ENCODE assay signal across 11 mouse cellular contexts in the genomic region with DNA sequence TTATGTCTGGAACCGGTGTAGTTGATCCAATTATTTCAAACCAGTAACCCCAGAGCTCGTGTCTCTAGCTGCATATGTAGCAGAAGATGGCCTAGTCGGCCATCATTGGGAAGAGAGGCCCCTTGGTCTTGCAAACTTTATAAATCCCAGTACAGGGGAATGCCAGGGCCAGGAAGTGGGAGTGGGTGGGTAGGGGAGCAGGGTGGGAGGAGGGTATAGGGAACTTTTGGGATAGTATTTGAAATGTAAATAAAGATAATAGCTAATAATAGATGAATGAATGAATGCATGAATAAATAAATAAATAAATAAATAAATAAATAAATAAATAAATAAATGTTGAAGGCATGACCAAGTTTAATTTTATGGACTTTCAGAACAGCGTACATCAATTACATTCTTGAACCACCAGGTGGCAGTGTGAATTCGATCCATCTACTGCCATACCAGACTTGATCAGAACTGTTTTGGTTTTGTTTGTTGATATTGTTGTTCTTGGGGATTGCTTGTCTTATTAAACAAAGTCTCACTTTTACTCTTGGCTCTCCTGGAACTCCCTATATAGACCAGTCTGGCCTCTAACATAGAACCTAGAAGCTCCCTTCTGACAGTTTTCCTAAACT. TPM values are rescaled to one million over a fixed set of nuclear protein-coding genes. Genes with fewer than 3 reads are reported as not detected.
DNase-seq lines count a peak whose midpoint lies in the region; ATAC-seq and TF ChIP-seq lines count a peak whose summit lies in the region.
"Not testable (repeated sequence)": the region's sequence is repeated elsewhere in the genome, so short reads cannot be mapped to it uniquely, and the experiment has no call there.
"Had no signal": no experiment of that assay in that cellular context is flagged by ENCODE, and none has a peak within 500 bp of the region (broad histone marks: within the 10 kb centered on the region; RNA-seq: fewer than 3 reads in every experiment).

No protein-coding gene starts in this region.

- peak; percentile 38 for DNase-seq in ES-CJ7 (ENCODE audit: low read depth, low spot score)
- peak; percentile 3 for DNase-seq in brain, embryonic 18.5 days (ENCODE audit: low read depth, low spot score)
- DNase-seq in embryonic facial prominence, embryonic 10.5 days (ENCODE audit: low spot score): peak; percentile 38
- DNase-seq in heart, postnatal 10 days: peak; percentile 21 to 41
- DNase-seq in kidney, postnatal 14 days: peak; percentile 12
- peak; percentile 55 for DNase-seq in liver, adult 2 months (ENCODE audit: extremely low read depth, low read depth, low spot score)
- peak; percentile 76 for DNase-seq in midbrain, postnatal 0 days (ENCODE audit: low spot score)
- not testable (repeated sequence) for DNase-seq in stomach, postnatal 0 days (ENCODE audit: low spot score)

- H3K79me2 ChIP-seq in liver, adult 2 months (ENCODE audit: control insufficient read depth, insufficient read depth, low read length): not testable (repeated sequence)

- H3K4me3 ChIP-seq in embryonic facial prominence, embryonic 10.5 days; liver, adult 2 months (ENCODE audit: insufficient read depth, low read depth, low read length); midbrain, postnatal 0 days (ENCODE audit: low read depth, low read length); stomach, postnatal 0 days (ENCODE audit: low read depth, low read length): not testable (repeated sequence)

- 51% methylated on average over 5 of the region's 5 CpGs for WGBS in embryonic facial prominence, embryonic 10.5 days
- 40% methylated on average over 5 of the region's 5 CpGs for WGBS in liver, adult 2 months
- WGBS in midbrain, postnatal 0 days: 45% methylated on average over 5 of the region's 5 CpGs
- WGBS in stomach, postnatal 0 days: 45% methylated on average over 5 of the region's 5 CpGs

- TF ChIP-seq POLR2A in liver, adult 2 months (IDR thresholded peaks at IDR 0.05; ENCODE audit: extremely low read depth, insufficient read depth, low read length): not testable (repeated sequence)

- H3K9ac ChIP-seq in liver, adult 2 months (ENCODE audit: low read depth, low read length); midbrain, postnatal 0 days (replicated peaks; ENCODE audit: low read length, poor library complexity, severe bottlenecking); stomach, postnatal 0 days (ENCODE audit: low read length): not testable (repeated sequence)

- not testable (repeated sequence) for H3K9me3 ChIP-seq in embryonic facial prominence, embryonic 10.5 days; midbrain, postnatal 0 days (ENCODE audit: low read length); stomach, postnatal 0 days (ENCODE audit: control insufficient read depth, low read length)

- H3K36me3 ChIP-seq in embryonic facial prominence, embryonic 10.5 days (replicated peaks); liver, adult 2 months (ENCODE audit: control insufficient read depth, insufficient read depth, low read length); midbrain, postnatal 0 days (ENCODE audit: insufficient read depth, low read length); stomach, postnatal 0 days (ENCODE audit: control insufficient read depth, insufficient read depth, low read length): not testable (repeated sequence)

- ATAC-seq in midbrain, postnatal 0 days (ENCODE audit: low FRiP score): peak; percentile 73; the same call in 1 of the 2 replicates
- ATAC-seq in stomach, postnatal 0 days (ENCODE audit: low FRiP score, low TSS enrichment): not testable (repeated sequence)

- TF ChIP-seq CTCF in liver, adult 2 months (IDR thresholded peaks at IDR 0.05; ENCODE audit: low read depth, low read length): peak; percentile 45
- TF ChIP-seq CTCF in midbrain, postnatal 0 days (IDR thresholded peaks at IDR 0.05): peak; percentile 79
- peak; percentile 74 for TF ChIP-seq CTCF in stomach, postnatal 0 days (IDR thresholded peaks at IDR 0.05; ENCODE audit: low read depth)

- H3K4me2 ChIP-seq in midbrain, postnatal 0 days (ENCODE audit: low read depth, low read length, poor library complexity, severe bottlenecking); stomach, postnatal 0 days (replicated peaks; ENCODE audit: low read depth): not testable (repeated sequence)

- intact Hi-C loops in heart, postnatal 10 days (cut with DNase I): loop anchor here (1.0 kb wide), 2 partner anchors 120 to 214 kb away; partner anchors contain the start of gene Eif3f

- not testable (repeated sequence) for TF ChIP-seq EP300 in stomach, postnatal 0 days (optimal IDR thresholded peaks at IDR 0.05)

- not testable (repeated sequence) for H3K27ac ChIP-seq in embryonic facial prominence, embryonic 10.5 days (replicated peaks); liver, adult 2 months (replicated peaks; ENCODE audit: insufficient read depth, low read depth, low read length); midbrain, postnatal 0 days (ENCODE audit: low read depth, low read length); stomach, postnatal 0 days (replicated peaks)

- not testable (repeated sequence) for H3K27me3 ChIP-seq in embryonic facial prominence, embryonic 10.5 days (replicated peaks; ENCODE audit: low read depth, poor library complexity, severe bottlenecking); liver, adult 2 months (ENCODE audit: control insufficient read depth, insufficient read depth, low read length); midbrain, postnatal 0 days (ENCODE audit: insufficient read depth, low read length); stomach, postnatal 0 days (ENCODE audit: control insufficient read depth, insufficient read depth, low read length)

- not testable (repeated sequence) for H3K4me1 ChIP-seq in embryonic facial prominence, embryonic 10.5 days; liver, adult 2 months (ENCODE audit: control insufficient read depth, insufficient read depth, low read length); midbrain, postnatal 0 days (ENCODE audit: insufficient read depth, low read length); stomach, postnatal 0 days (replicated peaks; ENCODE audit: control insufficient read depth, insufficient read depth)

RNA-seq across cellular contexts. Expression of gene Olfr514, which starts 11.1 kb away (rescaled TPM):
- not detected in 2 replicates for polyA plus RNA-seq in embryonic facial prominence, embryonic 10.5 days (2016; fragmentation: Nextera tagmentation; extraction: Ambion mirVana)
- not detected for total RNA-seq in heart, postnatal 10 days (2021)
- total RNA-seq in liver, adult 2 months (2014; rRNA removed): not detected in 2 replicates
- not detected in 2 replicates for polyA plus RNA-seq in liver, adult 2 months (2012; rRNA removed)
- not detected in 2 replicates for total RNA-seq in midbrain, postnatal 0 days (2014; rRNA removed)
- not detected in 2 replicates for polyA plus RNA-seq in midbrain, postnatal 0 days (2015; fragmentation: Nextera tagmentation; extraction: Ambion mirVana)
- polyA plus RNA-seq in stomach, postnatal 0 days (2015; fragmentation: Nextera tagmentation; extraction: Ambion mirVana): not detected in 2 replicates
- total RNA-seq: G1E had no signal
- polyA plus RNA-seq: embryonic facial prominence, embryonic 15.5 days; G1E; small intestine, adult 2 months had no signal

RNA-seq across cellular contexts. Expression of gene Olfr516, which starts 35.6 kb away (rescaled TPM):
- polyA plus RNA-seq in embryonic facial prominence, embryonic 10.5 days (2016; fragmentation: Nextera tagmentation; extraction: Ambion mirVana): not detected in 2 replicates
- not detected for total RNA-seq in heart, postnatal 10 days (2021)
- not detected in 2 replicates for total RNA-seq in liver, adult 2 months (2014; rRNA removed)
- polyA plus RNA-seq in liver, adult 2 months (2012; rRNA removed): not detected in 2 replicates
- not detected in 2 replicates for total RNA-seq in midbrain, postnatal 0 days (2014; rRNA removed)
- polyA plus RNA-seq in midbrain, postnatal 0 days (2015; fragmentation: Nextera tagmentation; extraction: Ambion mirVana): not detected in 2 replicates
- polyA plus RNA-seq in stomach, postnatal 0 days (2015; fragmentation: Nextera tagmentation; extraction: Ambion mirVana): not detected in 2 replicates
- polyA plus RNA-seq: G1E; small intestine, adult 2 months had no signal

RNA-seq across cellular contexts. Expression of gene Olfr517, which starts 57.5 kb away (rescaled TPM):
- not detected in 2 replicates for polyA plus RNA-seq in embryonic facial prominence, embryonic 10.5 days (2016; fragmentation: Nextera tagmentation; extraction: Ambion mirVana)
- total RNA-seq in heart, postnatal 10 days (2021): not detected
- not detected in 2 replicates for total RNA-seq in liver, adult 2 months (2014; rRNA removed)
- not detected in 2 replicates for polyA plus RNA-seq in liver, adult 2 months (2012; rRNA removed)
- total RNA-seq in midbrain, postnatal 0 days (2014; rRNA removed): not detected in 2 replicates
- not detected in 2 replicates for polyA plus RNA-seq in midbrain, postnatal 0 days (2015; fragmentation: Nextera tagmentation; extraction: Ambion mirVana)
- polyA plus RNA-seq in stomach, postnatal 0 days (2015; fragmentation: Nextera tagmentation; extraction: Ambion mirVana): not detected in 2 replicates
- polyA plus RNA-seq: embryonic facial prominence, embryonic 15.5 days; G1E; small intestine, adult 2 months had no signal
